Mouse (Mus musculus) MEL (cell line): ENCODE data around the gene Map1lc3a. TPM values are rescaled to one million over a fixed set of nuclear protein-coding genes. Genes with fewer than 3 reads are reported as not detected.

ENCODE experiments used
- DNase-seq: peaks from one replicate; pipeline ENCODE4 v3.0.0; 2011; ENCODE audit warnings: low read depth, low spot score
- H3K27ac ChIP-seq: 2 replicates; pipeline ENCODE4 v1.5.1; 2012; ENCODE audit warnings: low read depth, mild to moderate bottlenecking, control low read depth, low read length, moderate library complexity; ENCODE audit not compliant: control insufficient read depth
- H3K27me3 ChIP-seq, 2 experiments: fragments of 150-350 bp in 1 of 2; sonication (generic) in 1 of 2; 2 replicates each; pipeline ENCODE4 v1.6.1; 2012; ENCODE audit warnings: low read length in 2 of 2, mild to moderate bottlenecking in 2 of 2, improper control_type of control experiment in 1 of 2, moderate library complexity in 1 of 2; ENCODE audit not compliant: insufficient read depth in 2 of 2, control insufficient read depth in 1 of 2
- H3K36me3 ChIP-seq, 2 experiments: 2 replicates each; pipeline ENCODE4 v1.6.1; 2012 to 2014; ENCODE audit warnings: low read length in 2 of 2, improper control_type of control experiment in 1 of 2, inconsistent platforms in 1 of 2, mild to moderate bottlenecking in 1 of 2; ENCODE audit not compliant: insufficient read depth in 2 of 2, control insufficient read depth in 1 of 2
- H3K4me1 ChIP-seq, 2 experiments: fragments of 150-350 bp in 1 of 2; sonication (generic) in 1 of 2; 2 replicates each; pipeline ENCODE4 v1.6.1; 2012; ENCODE audit warnings: low read length in 2 of 2, improper control_type of control experiment in 1 of 2, mild to moderate bottlenecking in 1 of 2; ENCODE audit not compliant: insufficient read depth in 2 of 2, control insufficient read depth in 1 of 2
- H3K4me3 ChIP-seq, 2 experiments: fragments of 150-350 bp in 1 of 2; sonication (generic) in 1 of 2; 2 replicates each; pipeline ENCODE4 v1.5.1; 2012; ENCODE audit warnings: low read depth in 2 of 2, low read length in 2 of 2, mild to moderate bottlenecking in 2 of 2, moderate library complexity in 2 of 2, control low read depth in 1 of 2, improper control_type of control experiment in 1 of 2; ENCODE audit not compliant: control insufficient read depth in 1 of 2, insufficient read depth in 1 of 2
- H3K79me2 ChIP-seq: 2 replicates; pipeline ENCODE4 v1.6.1; 2012; ENCODE audit warnings: mild to moderate bottlenecking, low read length, moderate library complexity; ENCODE audit not compliant: control insufficient read depth, poor library complexity, insufficient read depth
- H3K9ac ChIP-seq: 2 replicates; pipeline ENCODE4 v1.6.1; 2012; ENCODE audit warnings: low read depth, mild to moderate bottlenecking, control low read depth, low read length, moderate library complexity; ENCODE audit not compliant: control insufficient read depth, poor library complexity, severe bottlenecking
- H3K9me3 ChIP-seq: fragments of 150-350 bp; sonication (generic); replicated peaks from 2 replicates; pipeline ENCODE4 v1.6.1; 2012; ENCODE audit warnings: mild to moderate bottlenecking, low read length, improper control_type of control experiment, moderate library complexity; ENCODE audit not compliant: insufficient read depth
- CHD1 ChIP-seq: IDR thresholded peaks from 2 replicates; pipeline ENCODE4 v1.6.1; 2012; ENCODE audit warnings: low read depth, mild to moderate bottlenecking, inconsistent platforms, low read length, improper control_type of control experiment
- CHD2 ChIP-seq: IDR thresholded peaks from 2 replicates; pipeline ENCODE4 v1.6.1; 2011; ENCODE audit warnings: low read length, improper control_type of control experiment
- CTCF ChIP-seq, 3 experiments: IDR thresholded peaks in 2 of 3; conservative IDR thresholded peaks in 1 of 3; 2 replicates each; pipeline ENCODE4 v1.5.1; 2011 to 2012; ENCODE audit warnings: low read length in 3 of 3, low read depth in 2 of 3, mild to moderate bottlenecking in 2 of 3, improper control_type of control experiment in 1 of 3, inconsistent platforms in 1 of 3, mixed read lengths in 1 of 3, moderate library complexity in 1 of 3; ENCODE audit not compliant: control insufficient read depth in 1 of 3, insufficient read depth in 1 of 3, poor library complexity in 1 of 3, severe bottlenecking in 1 of 3
- EP300 ChIP-seq, 2 experiments: IDR thresholded peaks; 2 replicates each; pipeline ENCODE4 v1.6.1; 2011; ENCODE audit warnings: improper control_type of control experiment in 2 of 2, low read length in 2 of 2, low read depth in 1 of 2, mild to moderate bottlenecking in 1 of 2
- GABPA ChIP-seq: IDR thresholded peaks from 2 replicates; pipeline ENCODE4 v1.6.1; 2012; ENCODE audit warnings: low read depth, mild to moderate bottlenecking, inconsistent platforms, low read length, improper control_type of control experiment, moderate library complexity
- GATA1 ChIP-seq: IDR thresholded peaks from 2 replicates; pipeline ENCODE4 v1.6.1; 2011; ENCODE audit warnings: low read depth, low read length, improper control_type of control experiment
- MAFK ChIP-seq: IDR thresholded peaks from 2 replicates; pipeline ENCODE4 v1.6.1; 2011; ENCODE audit warnings: low read depth, mild to moderate bottlenecking, low read length, improper control_type of control experiment, borderline replicate concordance
- MAX ChIP-seq: IDR thresholded peaks from 2 replicates; pipeline ENCODE4 v1.6.1; 2011; ENCODE audit warnings: low read length, improper control_type of control experiment
- MXI1 ChIP-seq: IDR thresholded peaks from 2 replicates; pipeline ENCODE4 v1.6.1; 2011; ENCODE audit warnings: mild to moderate bottlenecking, low read depth, low read length, improper control_type of control experiment
- MYB ChIP-seq: IDR thresholded peaks from 2 replicates; pipeline ENCODE4 v1.6.1; 2011; ENCODE audit warnings: mild to moderate bottlenecking, low read depth, low read length, improper control_type of control experiment
- NELFE ChIP-seq: IDR thresholded peaks from 2 replicates; pipeline ENCODE4 v1.6.1; 2011; ENCODE audit warnings: low read depth, low read length, improper control_type of control experiment
- NRF1 ChIP-seq: IDR thresholded peaks from 2 replicates; pipeline ENCODE4 v1.6.1; 2014; ENCODE audit warnings: low read depth, mild to moderate bottlenecking, inconsistent platforms, low read length, improper control_type of control experiment, moderate library complexity; ENCODE audit not compliant: poor library complexity, insufficient read depth, severe bottlenecking
- RAD21 ChIP-seq: IDR thresholded peaks from 2 replicates; pipeline ENCODE4 v1.6.1; 2011; ENCODE audit warnings: mild to moderate bottlenecking, low read depth, low read length, improper control_type of control experiment
- SIN3A ChIP-seq: IDR thresholded peaks from 2 replicates; pipeline ENCODE4 v1.6.1; 2012; ENCODE audit warnings: low read length, improper control_type of control experiment, inconsistent platforms
- SMC3 ChIP-seq: IDR thresholded peaks from 2 replicates; pipeline ENCODE4 v1.6.1; 2011; ENCODE audit warnings: low read depth, low read length, improper control_type of control experiment
- TAL1 ChIP-seq: IDR thresholded peaks from 2 replicates; pipeline ENCODE4 v1.6.1; 2012; ENCODE audit warnings: mild to moderate bottlenecking, inconsistent platforms, low read length, moderate library complexity, mixed read lengths
- TBP ChIP-seq: IDR thresholded peaks from 2 replicates; pipeline ENCODE4 v1.8.0; 2011; ENCODE audit warnings: low read depth, low read length, improper control_type of control experiment
- TCF12 ChIP-seq: IDR thresholded peaks from 2 replicates; pipeline ENCODE4 v1.6.1; 2014; ENCODE audit warnings: low read depth, mild to moderate bottlenecking, inconsistent platforms, low read length, improper control_type of control experiment, moderate library complexity
- UBTF ChIP-seq: IDR thresholded peaks from 2 replicates; pipeline ENCODE4 v1.6.1; 2012; ENCODE audit warnings: low read depth, mild to moderate bottlenecking, inconsistent platforms, low read length, improper control_type of control experiment, moderate library complexity, borderline replicate concordance; ENCODE audit not compliant: insufficient read depth
- USF1 ChIP-seq: IDR thresholded peaks from 2 replicates; pipeline ENCODE4 v1.6.1; 2014; ENCODE audit warnings: low read depth, mild to moderate bottlenecking, inconsistent platforms, low read length, improper control_type of control experiment, moderate library complexity
- USF2 ChIP-seq, 2 experiments: IDR thresholded peaks; 2 replicates each; pipeline ENCODE4 v1.6.1; 2011 to 2012; ENCODE audit warnings: improper control_type of control experiment in 2 of 2, low read length in 2 of 2, borderline replicate concordance in 1 of 2, inconsistent platforms in 1 of 2, low read depth in 1 of 2, mild to moderate bottlenecking in 1 of 2; ENCODE audit not compliant: insufficient read depth in 1 of 2
- ZC3H11A ChIP-seq: IDR thresholded peaks from 2 replicates; pipeline ENCODE4 v1.6.1; 2012; ENCODE audit warnings: low read depth, mild to moderate bottlenecking, inconsistent platforms, low read length, improper control_type of control experiment
- ZKSCAN1 ChIP-seq: IDR thresholded peaks from 2 replicates; pipeline ENCODE4 v1.6.1; 2012; ENCODE audit warnings: low read depth, mild to moderate bottlenecking, inconsistent platforms, low read length, improper control_type of control experiment, moderate library complexity
- polyA plus RNA-seq, 2 experiments: library from polyadenylated mRNA; stranded (reverse) in 1 of 2; unstranded in 1 of 2; fragments of >175 nt in 1 of 2; fragments of >200 nt in 1 of 2; gene quantifications; 2 replicates each; pipeline versions ENCODE4 v1.2.1 to v1.2.4; 2012; ENCODE audit warnings: low replicate concordance in 2 of 2, low read depth in 1 of 2; ENCODE audit not compliant: insufficient read length in 2 of 2, insufficient read depth in 1 of 2, missing spikeins in 1 of 2
- total RNA-seq: library from RNA; depleted of rRNA; stranded (reverse); fragments of 300-350 nt; gene quantifications from 2 replicates; pipeline ENCODE4 v1.2.3, GENCODE M21; 2012

Map1lc3a gene
- total and polyA plus RNA-seq, 3 experiments, result 11.4 to 12.4 TPM; not detected in 1

- DNase-seq, result no peak
- Histone ChIP-seq H3K27ac (no peak overlapping the region), H3K36me3 (peaks cover 0 to 1% of the 10 kb centered on the region in 2 experiments; a peak in 1 of 4 replicates), H3K9me3 (no peaks in the 10 kb centered on the region), H3K4me1 (no peaks in the 10 kb centered on the region), H3K27me3 (no peaks in the 10 kb centered on the region), H3K79me2 (no peaks in the 10 kb centered on the region), H3K9ac (no peak overlapping the region), H3K4me3 (no peak overlapping the region)
- no peak for TF ChIP-seq ZC3H11A
- no peak for TF ChIP-seq NELFE
- TF ChIP-seq MXI1, result no peak
- no peak for TF ChIP-seq CHD2
- TF ChIP-seq MYB, result no peak
- no peak for TF ChIP-seq SMC3
- TF ChIP-seq GABPA, result no peak
- TF ChIP-seq TCF12, result no peak
- no peak for TF ChIP-seq USF2 (IDR thresholded peaks at IDR 0.05; ENCODE audit: borderline replicate concordance in 1 of 2, insufficient read depth in 1 of 2, low read depth in 1 of 2, low read length in 2 of 2)
- TF ChIP-seq TAL1, result no peak
- no peak for TF ChIP-seq EP300 (IDR thresholded peaks at IDR 0.05; ENCODE audit: low read depth in 1 of 2, low read length in 2 of 2)
- no peak for TF ChIP-seq TBP
- TF ChIP-seq CTCF (IDR thresholded peaks at IDR 0.05 in 2 of 3, conservative IDR thresholded peaks at IDR 0.05 in 1 of 3; ENCODE audit: control insufficient read depth in 1 of 3, insufficient read depth in 1 of 3, low read depth in 2 of 3, low read length in 3 of 3, poor library complexity in 1 of 3, severe bottlenecking in 1 of 3), result no peak
- no peak for TF ChIP-seq GATA1
- TF ChIP-seq SIN3A, result no peak
Measured at GRCm38 (mm10) chr2:155279163-155279562, 3.1 kb downstream of the Map1lc3a start.

DNA sequence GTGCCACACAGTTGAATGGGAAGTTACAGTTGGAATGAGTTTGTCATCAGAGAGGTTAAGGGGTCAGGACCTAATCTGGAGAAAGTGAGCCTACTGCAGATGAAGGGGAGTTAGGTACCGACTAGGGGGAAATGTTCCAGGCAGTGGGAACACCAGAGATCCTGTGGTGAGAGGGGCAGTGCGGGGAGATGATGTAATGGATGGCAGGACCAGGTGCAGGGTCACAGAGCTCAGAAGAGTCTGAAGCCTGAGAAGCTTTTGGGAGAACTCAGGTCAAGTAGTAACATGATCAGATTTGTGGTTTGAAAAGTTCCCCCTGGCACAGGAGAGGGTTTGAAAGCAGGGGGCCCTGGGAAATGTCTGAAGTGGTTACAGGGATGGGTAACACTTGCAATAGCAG is 4.0 kb downstream of the Map1lc3a start:
- Histone ChIP-seq H3K36me3 (peaks cover 0 to 1% of the 10 kb centered on the region in 2 experiments; a peak in 1 of 4 replicates), H3K9me3 (no peaks in the 10 kb centered on the region), H3K9ac (no peak overlapping the region), H3K79me2 (no peaks in the 10 kb centered on the region), H3K27me3 (no peaks in the 10 kb centered on the region), H3K27ac (no peak overlapping the region), H3K4me1 (no peaks in the 10 kb centered on the region), H3K4me3 (no peak overlapping the region)
- TF ChIP-seq MAX (no peak), SMC3 (no peak), UBTF (no peak), USF1 (no peak), ZKSCAN1 (no peak), CHD1 (no peak), CHD2 (no peak), RAD21 (no peak), NRF1 (no peak), TBP (no peak), GATA1 (no peak), MAFK (no peak)
- no peak for DNase-seq
